Mouse (Mus musculus) kidney, adult 2 months (tissue): ENCODE measurements around the gene Slc2a3.

Experiments used
- CTCF ChIP-seq: fragments of 200-500 bp; conservative IDR thresholded peaks from 2 replicates; pipeline ENCODE4 v1.5.1; 2011; ENCODE audit warnings: low read depth, mild to moderate bottlenecking, control low read depth, low read length, moderate library complexity, mixed read lengths; ENCODE audit not compliant: insufficient read depth, insufficient read length
- POLR2A ChIP-seq: fragments of 200-500 bp; IDR thresholded peaks from one replicate; pipeline ENCODE4 v1.6.1; 2011; ENCODE audit warnings: low read depth, low read length, control low read depth

- TF ChIP-seq CTCF, result no peak
- TF ChIP-seq POLR2A, result no peak
Measured at GRCm38 (mm10) chr6:122689411-122690055, 111.9 kb downstream of the Slc2a3 start.
